Mouse (Mus musculus): ENCODE results near the gene Cntfr. TPM values are rescaled to one million over a fixed set of nuclear protein-coding genes. Genes with fewer than 3 reads are reported as not detected.

Gene Cntfr
- 10 to 100 TPM; 14.4 to 47.1 TPM for total RNA-seq (2021)
- long read RNA-seq, experiment 1, partial matches to known transcripts, result 2 of 4 reads
- long read RNA-seq, experiment 1, other reads (novel, unspliced or antisense), result 0 of 4 reads
- long read RNA-seq, experiment 2, partial matches to known transcripts, result 0 of 3 reads
- long read RNA-seq, experiment 2, other reads (novel, unspliced or antisense), result 2 of 3 reads

DNA sequence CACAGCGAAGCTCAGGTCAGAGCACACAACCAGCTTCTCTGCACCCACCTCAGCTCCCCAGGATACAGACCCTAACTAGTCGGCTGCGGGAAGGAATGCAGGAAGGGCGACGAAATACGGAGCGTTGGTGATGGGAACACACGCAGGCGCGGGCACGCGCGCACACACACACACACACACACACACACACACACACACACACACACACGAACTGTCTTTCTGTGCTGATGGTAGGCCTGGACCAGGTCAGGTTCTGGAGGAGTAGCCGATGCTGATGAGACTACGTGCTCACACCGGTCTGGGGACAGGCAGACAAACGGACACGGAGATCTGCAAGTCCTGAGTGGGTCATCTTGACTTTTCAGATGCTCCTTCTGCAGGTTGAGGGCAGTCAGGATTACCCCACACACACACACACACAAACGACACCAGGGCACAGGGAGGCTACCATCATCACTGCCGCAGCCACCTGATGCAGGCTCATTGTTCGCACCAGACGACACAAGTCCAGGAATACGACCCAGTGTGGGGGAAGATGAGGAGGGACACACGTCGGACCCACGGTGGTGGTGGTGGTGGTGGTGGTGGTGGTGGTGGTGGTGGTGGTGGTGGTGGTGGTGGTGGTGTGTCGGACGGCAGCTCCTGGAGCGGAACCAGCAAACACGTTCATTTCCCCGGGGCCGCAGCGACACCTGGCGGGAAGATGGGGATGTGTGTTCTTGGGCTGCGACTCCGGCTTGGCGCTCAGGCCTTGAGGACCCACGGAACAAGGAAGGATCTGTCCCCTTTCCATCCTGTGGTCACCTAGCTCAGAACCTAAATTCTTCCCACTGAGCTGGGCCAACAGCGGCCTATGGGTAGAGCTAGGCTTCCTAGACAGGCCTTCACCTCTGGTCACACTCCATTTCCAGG, at the start of gene Cntfr:
Gene Cntfr, minus strand, starts transcription at position 160 of the 912 bp plus-strand sequence.
- DNase-seq (ENCODE audit: low spot score), result peak; percentile 88

DNA sequence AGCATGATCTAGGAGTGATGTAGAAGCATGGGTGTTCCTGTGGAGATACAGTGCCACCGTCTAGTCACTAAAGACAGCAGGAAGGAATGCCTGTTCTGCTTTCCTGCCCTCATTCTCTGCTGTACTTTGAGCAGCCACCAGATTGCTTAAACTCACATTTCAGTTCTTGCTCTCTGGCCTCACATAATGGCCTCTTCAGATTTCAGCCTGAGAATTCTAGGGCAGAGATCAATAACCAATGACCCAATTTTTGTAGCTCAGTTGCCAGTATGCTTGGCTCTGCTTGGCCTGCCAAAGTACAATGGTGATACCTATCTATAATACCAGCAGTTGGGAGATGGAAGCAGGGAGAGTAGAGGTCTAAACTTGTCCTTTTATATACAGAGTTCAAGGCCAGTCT, 48.1 kb upstream of the Cntfr start:
- DNase-seq (ENCODE audit: low spot score), result no peak

DNA sequence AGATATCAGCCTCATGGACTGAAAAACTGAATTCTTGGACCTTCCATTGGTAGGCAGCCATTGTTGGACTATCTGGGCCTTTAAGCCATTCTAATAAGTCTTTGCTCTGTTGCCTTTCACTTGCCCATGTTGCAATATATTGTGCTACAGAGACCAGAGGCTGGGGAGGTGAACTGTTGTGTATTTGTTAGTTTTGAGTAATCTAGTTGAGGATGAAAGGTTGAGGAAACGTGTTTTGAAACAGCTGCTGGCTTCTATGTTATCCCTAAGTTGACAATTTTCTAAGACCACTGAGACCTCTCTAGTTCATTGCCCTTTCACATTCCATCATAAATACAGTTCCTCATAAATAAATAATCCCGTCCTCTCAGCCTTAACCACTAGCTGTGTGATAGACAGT, 47.2 kb upstream of the Cntfr start:
- no peak for DNase-seq (ENCODE audit: low spot score)

DNA sequence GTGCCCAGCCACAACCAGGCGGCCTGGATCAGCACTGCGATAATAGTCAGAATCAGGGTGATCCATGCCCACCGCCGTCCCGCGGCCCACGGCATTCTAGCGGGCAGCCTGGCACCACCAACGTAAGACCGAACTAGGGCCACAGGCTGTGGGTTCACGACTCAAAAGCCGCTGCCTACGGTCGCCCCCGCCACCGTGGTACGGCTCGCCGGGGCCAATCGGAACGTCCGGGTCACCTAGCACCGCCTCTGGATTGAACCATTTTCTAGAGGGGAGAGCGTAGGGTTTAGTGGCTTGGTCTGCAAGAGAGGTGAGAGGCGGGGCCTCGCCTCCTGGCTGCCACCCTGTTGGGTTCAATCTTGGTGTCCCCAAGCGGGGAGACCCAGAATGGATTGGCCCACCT, 44.3 kb upstream of the Cntfr start:
- peak; percentile 94 for DNase-seq (ENCODE audit: low spot score)

DNA sequence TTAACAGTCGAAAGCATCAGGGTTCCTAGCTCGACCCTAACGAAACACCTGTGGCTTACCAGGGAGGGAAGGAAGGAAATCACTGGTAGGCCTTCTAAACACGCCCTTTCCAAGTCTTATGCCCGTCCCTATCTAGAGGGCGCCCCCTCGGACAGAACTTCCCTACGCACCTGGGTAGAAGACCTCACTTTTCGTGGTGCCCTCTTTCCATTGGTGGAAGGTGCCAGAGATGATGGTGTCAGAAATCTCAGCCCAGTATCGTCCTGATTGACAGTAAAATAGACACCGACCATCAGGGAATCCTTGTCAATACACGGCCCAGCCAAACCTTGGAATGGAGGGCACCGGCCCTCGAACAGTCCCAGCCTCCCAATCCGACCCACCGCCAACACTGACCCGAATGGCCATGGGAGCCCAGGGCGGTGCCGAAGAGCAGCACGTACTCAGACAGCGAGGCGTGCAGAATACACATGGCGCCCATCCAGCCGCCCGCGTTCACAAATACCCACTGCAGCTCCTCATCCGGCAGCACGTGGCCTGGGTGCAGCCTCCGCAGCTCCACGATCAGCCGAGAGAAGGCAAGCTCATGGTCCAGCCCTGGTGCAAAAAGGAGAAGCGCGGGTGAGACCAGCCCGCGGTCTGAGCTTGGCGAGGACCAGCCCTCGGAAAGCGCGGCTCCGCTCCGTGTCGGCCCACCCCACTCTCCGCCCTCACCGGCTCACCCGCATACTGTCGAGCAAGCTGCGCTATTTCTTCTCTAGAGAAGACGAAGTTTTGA, 43.7 kb upstream of the Cntfr start:
- peak; percentile 50 for DNase-seq (ENCODE audit: low spot score)

DNA sequence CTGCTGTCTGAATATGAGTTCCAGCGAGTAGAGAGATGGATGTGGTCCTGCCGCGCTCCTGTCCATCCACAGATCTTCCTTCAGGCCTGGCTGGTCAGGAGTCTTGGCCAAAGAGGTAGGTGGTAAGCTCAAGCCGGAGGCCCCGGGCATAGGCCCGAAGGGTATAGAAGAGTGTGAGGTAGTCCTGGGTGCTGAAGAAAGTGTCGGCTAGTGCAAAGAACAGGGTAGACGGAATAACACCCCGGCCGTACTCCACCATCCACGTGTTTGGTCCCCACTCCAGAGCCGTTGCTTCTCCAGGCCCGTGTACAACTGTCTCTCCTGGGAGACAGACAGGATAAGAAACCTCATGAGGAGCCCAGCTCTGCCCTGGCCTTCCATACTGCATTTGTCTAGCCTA, 42.4 kb upstream of the Cntfr start:
- no peak for DNase-seq (ENCODE audit: low spot score)

DNA sequence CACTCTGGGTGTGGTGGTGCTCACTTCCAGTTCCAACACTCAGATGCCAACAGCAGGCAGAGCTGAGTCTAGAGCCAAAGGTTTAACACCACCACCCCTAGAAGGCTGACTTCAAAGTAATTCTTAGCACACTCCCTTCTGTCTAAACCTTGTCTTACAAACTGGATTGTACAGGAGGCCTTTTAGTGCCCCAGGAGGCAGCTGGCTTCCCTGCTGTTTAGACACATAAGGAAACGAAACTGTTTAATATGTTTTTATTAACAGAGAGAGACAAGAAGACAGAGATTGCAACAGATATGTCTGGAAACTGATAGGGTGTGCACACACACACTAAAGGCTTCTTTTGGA, 41.3 kb upstream of the Cntfr start:
- DNase-seq (ENCODE audit: low spot score), result no peak

DNA sequence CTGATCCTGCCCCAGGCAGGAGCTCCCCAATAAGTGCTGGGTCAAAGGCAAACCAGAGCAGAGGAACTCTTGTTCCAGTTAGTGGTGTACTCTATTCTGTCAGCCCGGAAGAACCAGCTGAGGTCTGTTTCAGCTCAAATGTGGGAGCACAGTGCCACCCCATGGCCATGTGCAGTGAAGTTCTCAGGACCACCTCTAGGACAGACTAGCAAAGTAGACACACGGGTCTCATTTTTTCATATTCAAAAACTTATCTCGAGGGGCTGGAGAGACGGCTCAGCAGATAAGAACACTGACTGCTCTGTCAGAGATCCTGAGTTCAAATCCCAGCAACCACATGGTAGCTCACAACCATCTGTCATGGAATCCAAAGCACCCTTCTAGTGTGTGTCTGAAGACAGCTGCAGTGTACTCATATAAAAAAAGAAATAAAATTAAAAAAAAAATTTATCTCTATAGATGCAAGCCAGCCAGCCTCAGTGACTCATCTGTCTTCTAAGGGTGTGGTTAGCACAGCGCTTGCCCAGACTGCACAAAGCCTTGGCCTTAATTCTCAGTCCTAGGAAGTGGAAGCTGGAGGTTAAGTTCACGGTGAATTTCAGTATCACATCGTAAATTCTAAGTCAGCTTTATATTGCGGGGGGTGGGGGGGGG, 40.8 kb upstream of the Cntfr start:
- DNase-seq (ENCODE audit: low spot score), result peak; percentile 75

DNA sequence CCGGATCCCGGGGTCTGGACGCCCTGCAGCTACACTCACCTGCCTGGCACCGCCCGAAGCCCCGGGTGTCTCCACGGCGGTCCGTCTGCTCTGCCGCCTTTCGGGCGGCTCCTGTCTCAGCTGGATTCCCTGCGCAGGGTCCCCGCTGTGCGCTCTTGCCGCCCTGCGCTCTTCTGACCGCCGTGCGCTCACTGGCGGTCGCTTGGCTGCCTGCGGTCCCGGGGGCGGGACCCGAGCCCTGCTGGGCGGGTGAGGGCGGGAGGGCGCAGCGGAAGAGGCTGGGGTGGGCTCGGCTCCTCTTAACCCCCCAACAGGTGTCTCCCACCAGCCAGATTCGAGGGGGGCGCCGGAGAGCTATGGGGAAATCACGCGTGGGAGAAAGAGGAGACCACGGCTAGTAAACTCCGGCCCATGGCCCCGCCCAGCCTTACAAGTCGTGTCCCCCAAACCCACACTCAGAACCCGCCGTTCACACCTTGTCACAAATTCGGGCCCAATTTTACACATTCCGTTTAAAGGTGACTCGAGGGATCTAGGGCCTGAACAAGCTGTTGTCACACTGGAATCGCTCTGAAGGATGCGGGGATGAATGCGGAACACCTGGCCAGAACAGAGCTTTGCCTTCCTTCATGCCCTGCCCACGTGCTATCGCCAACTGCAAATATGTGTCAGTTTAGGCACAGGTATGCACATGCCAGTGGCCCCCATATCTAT, 34.3 kb upstream of the Cntfr start, which contains the start of gene Arid3c:
Gene Arid3c, minus strand, starts transcription at position 91 of the 714 bp plus-strand sequence.
- no peak for DNase-seq (ENCODE audit: low spot score)

DNA sequence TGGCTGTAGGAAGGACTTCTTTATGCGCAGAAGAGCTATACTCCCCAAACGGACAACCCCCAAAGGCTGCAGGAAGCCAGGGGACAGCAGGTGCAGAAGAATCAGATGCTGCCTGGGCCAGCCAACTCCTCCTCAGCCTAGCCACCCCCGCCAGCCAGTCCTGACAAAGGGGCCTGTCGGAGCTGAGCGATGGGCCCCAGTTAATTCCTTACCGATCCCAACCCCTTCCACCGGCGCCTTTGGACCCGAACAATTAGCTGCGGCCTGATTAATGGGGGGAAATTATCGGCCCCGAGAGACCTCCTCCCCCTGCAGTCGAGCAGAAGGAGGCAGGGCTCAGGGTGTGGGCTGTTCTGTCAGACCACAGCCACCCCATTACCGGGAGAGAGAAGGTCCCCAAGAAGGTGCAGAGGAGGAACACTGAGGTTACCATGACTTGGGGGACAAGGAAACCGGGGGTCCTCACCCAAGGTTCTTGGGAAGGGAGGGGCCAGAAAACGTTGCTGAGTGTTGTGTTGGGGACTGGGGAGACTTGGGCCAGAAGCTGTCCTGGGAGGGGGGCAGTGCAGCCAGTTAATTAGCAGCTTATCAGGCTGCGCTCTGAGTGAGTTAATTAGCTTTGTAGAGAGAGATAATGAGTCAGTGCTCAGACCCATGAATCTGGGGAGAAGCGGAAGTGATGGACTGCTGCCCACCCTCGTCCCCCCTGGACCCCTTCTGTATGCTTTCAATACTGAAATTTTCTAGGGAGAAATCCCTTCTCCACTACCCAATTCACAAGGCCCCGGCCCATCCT, 30.1 kb upstream of the Cntfr start:
- DNase-seq (ENCODE audit: low spot score), result no peak

DNA sequence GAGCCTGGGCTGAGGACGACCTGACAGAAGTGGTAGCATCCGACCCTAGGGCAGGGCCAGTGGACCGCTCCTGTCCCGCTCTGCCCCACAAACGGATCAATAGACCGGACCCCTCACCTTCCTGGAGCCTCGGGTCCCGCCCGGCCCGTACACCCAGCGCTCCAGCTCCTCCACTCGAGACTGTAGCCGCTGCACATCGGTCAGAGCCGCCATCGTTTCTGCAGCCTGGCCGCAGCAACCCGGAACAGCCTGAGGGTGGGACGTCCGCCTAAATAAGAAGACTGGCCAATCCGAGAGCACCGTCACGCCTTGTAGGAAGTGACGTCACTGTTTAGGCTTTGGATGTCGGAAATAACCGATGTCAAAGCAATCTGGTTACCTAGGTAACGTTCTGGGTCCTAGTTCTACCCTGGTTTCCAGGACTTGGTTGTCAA, 26.0 kb upstream of the Cntfr start, which contains the start of gene Dctn3:
Gene Dctn3, minus strand, starts transcription at position 253 of the 434 bp plus-strand sequence.
- DNase-seq (ENCODE audit: low spot score), result peak; percentile 91

DNA sequence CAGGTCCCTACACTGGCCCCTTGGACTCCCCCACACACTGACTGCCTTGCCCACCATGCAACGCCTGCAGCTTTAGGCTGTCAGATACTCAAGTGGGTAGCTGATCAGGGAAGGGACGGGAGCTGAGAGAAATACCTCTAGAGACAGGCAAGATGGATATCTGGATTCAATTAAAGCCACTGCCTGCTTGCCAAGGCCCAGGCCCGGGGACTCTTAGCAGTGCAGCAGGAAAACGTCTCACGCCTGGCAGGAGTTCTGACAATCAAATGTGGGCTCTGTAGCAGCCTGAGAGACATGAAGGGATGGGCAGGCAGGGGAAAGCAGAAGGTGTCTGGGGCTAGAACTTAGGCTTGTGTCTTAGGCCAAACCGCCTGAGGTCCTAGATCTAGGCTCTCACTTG, 19.9 kb upstream of the Cntfr start:
- DNase-seq (ENCODE audit: low spot score), result no peak

DNA sequence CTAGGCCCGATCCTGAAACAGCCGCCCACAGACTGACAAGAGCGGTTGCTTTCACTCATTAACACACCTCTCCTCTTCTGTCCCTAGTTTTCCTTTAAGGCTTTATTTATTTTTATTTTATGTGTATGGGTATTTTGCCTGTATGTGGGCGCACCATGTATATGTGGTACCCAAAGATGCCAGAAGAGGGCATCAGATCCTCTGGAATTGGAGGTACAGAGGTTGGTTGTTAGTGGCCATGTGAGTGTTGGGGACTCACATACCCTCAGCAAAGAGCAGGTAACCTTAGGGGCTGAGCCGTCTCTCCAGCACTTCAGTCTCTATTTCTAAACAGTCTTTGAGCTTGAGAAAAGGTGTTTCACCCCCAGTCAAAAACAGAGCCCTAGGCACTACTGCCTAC, 18.7 kb upstream of the Cntfr start:
- DNase-seq (ENCODE audit: low spot score), result no peak

DNA sequence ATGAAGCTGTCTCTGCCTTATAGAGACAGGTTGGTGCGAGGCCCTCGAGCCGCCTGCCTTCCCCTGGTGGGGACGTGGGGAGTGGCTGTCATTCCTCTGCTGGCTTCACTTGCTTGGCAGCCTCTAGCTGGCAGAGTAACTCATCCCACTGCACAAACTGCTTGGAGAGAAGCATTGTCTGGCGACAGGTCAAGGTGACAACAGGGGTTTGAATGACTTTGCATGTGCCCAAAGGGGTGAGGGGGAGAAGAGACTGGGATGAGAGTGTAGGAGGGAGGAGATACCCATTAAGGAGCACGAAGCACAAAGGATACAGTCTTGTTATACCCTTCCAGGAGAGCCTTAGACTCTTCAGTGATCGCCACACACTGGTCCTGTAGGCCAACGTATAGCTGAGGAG, 18.2 kb upstream of the Cntfr start:
- DNase-seq (ENCODE audit: low spot score), result no peak

DNA sequence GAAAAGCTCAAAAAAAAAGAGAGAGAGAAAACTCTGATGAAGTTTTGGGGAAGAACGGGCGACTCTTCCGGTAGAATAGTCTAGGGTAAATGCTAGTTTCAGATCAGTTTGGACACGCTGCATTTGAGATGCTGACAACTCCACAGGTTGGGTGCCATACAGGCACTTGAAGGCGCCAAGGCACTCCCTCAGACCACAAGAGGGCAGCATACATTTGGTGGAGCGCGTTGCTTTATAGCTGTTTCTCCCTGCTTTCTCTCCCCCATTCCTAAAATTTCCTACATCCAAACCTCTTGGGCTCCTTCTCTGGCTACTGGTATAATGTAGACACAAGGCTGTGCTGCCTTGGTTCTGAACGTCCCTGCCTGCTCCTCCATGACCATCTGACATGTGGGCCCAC, 17.4 kb upstream of the Cntfr start:
- DNase-seq (ENCODE audit: low spot score), result peak; percentile 73

DNA sequence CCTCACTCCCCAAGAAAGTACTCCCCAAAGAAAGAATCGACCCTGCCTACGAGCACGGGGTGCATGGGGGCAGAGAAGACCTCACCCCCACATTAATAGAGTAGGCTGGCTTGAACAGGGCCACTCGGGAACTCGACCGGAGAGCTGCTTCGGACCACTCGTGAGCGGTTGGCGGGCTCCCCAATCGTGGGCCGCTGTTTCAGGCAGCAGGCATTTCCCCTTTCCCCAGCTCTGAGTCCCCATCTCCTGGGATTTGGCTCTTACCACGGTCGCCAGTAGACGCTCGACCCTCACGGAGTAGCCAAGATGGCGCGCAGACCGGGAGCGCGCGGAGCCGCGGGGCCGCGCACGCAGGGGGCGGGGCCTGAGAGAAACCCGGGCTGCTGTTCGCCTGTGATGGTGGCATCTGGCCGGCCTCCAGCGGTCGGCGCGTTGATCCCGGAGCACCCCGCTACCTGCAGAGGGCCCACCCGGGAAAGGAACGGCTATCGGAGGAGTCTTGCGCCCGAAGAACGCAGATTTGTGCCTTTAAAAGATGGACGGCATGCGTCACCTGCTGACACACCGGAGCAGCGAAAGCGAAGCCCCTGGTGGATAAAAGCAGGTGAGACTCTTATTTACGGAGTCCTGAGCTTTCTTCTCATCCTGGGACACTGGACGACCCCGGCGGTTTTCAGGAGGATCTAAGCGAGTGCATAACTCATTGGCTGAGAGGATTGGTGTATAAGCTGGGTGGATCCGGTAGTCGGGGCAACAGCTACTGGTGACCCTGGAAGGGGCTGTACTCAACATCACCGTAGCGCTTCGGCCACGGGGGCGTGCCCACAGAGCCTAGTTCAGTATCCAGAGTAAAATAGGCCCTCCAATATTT, 16.5 kb upstream of the Cntfr start, which contains the start of gene Rpp25l:
Gene Rpp25l, minus strand, starts transcription at position 338 of the 871 bp plus-strand sequence.
- DNase-seq (ENCODE audit: low spot score), result peak; percentile 78

DNA sequence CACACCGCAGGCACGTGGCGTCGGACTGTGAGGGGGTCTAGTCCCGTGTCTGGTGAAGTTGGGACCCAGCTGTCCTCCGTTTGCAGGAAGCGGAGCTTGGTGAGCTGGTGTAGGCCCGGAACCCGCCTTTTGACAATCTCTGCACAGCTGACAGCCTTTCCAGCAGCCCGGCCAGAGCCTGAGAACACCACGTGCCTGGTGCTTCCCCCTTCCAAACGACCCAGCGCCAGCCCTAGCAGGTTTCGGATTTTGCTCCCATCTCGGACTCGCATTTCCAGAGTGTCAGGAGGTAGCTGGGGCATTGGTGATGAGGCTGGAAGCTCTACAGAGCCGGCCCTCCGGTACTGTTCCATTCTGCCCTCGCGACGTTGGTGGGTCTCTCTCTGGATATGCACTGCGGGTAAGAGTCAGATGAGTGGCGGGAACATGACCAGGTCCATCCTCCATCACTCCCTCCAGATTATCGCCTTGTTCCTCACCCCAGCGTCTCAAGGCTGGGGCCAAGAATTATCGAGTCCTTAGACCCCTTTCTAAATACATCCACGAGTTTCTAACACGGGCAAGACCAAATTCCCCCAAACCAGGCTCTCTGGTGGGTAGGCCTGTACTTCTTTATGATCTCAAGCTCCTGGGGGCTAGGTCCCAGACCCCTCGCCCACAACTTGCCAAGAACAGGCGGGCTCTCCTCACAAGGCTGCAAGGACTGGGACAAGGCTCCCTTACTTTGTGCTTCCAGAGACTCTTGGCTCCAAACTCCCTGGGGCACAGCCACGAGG, 15.7 kb upstream of the Cntfr start:
- peak; percentile 74 for DNase-seq (ENCODE audit: low spot score)

DNA sequence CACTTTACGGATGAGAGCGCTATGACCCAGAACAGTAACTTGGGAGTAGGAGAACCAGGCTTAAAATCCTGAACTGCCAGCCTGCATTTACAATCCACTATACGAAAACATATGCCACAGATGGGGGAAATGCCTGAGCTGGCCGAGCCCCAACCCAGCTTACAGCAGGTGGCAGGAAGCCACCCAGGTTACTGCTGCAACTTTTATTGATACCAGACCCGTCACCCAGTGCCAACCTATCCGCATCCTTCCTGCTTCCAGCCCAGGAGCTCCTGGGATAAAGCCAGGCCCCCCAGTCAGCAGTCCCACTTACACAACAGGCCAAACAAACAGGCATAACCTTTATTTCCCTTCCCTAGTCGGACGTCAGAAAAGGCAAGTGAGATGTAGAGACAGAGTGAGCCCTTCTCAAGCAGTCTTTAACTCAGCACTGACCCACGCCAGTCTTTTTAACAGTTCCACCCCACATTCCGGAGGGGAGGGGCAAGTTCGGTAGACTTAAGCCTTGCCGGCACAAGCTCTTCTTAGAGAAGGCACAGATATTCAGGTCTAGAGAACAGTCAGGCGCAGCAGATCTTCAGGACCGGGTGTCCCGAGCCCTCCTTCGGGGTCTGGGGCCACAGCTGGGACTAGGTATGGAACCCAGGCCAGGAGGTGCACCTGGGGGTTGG, 15.0 kb upstream of the Cntfr start:
- no peak for DNase-seq (ENCODE audit: low spot score)
